ENCODE assay signal across 8 mouse cellular contexts in genomic region chr4:59625676-59625997, GRCm38 (mm10). TPM values are rescaled to one million over a fixed set of nuclear protein-coding genes. Genes with fewer than 3 reads are reported as not detected.
DNase-seq lines count a peak whose midpoint lies in the region; ATAC-seq and TF ChIP-seq lines count a peak whose summit lies in the region.

No protein-coding gene starts in this region.

- no peak for TF ChIP-seq POLR2A in kidney, adult 2 months (IDR thresholded peaks at IDR 0.05; ENCODE audit: low read depth, low read length)
- TF ChIP-seq POLR2A in bone marrow, adult 2 months (IDR thresholded peaks at IDR 0.05; ENCODE audit: borderline replicate concordance, control insufficient read depth, low read depth, low read length), result no peak

- H3K9me3 ChIP-seq in hindbrain, embryonic 12.5 days (replicated peaks), result no peaks in the 10 kb centered on the region
- H3K9me3 ChIP-seq in midbrain, embryonic 13.5 days, result no peaks in the 10 kb centered on the region

- TF ChIP-seq CTCF in kidney, adult 2 months (conservative IDR thresholded peaks at IDR 0.05; ENCODE audit: insufficient read depth, insufficient read length, low read depth, low read length), result no peak
- TF ChIP-seq CTCF in bone marrow, adult 2 months (IDR thresholded peaks at IDR 0.05; ENCODE audit: control insufficient read depth, insufficient read depth, low read length), result no peak

- H3K27me3 ChIP-seq in kidney, adult 2 months (replicated peaks; ENCODE audit: control insufficient read depth, insufficient read depth, low read length), result no peaks in the 10 kb centered on the region
- H3K27me3 ChIP-seq in hindbrain, embryonic 12.5 days, result no peaks in the 10 kb centered on the region
- H3K27me3 ChIP-seq in midbrain, embryonic 13.5 days, result no peaks in the 10 kb centered on the region

- 1% methylated on average over 18 of the region's 18 CpGs for WGBS in kidney, adult 2 months
- WGBS in bone marrow, adult 2 months, result 3% methylated on average over 18 of the region's 18 CpGs
- under 1% methylated on average over 18 of the region's 18 CpGs for WGBS in hindbrain, embryonic 12.5 days
- WGBS in midbrain, embryonic 13.5 days, result 2% methylated on average over 18 of the region's 18 CpGs

- H3K9ac ChIP-seq in hindbrain, embryonic 12.5 days, result peak overlapping the region; percentile 93
- peak overlapping the region; percentile 96 for H3K9ac ChIP-seq in midbrain, embryonic 13.5 days (replicated peaks)

- ATAC-seq in hindbrain, embryonic 12.5 days (ENCODE audit: low FRiP score), result peak; percentile 78
- no peak for ATAC-seq in midbrain, embryonic 13.5 days

- H3K4me1 ChIP-seq in kidney, adult 2 months (ENCODE audit: control insufficient read depth, insufficient read depth, low read length), result peaks cover 3% of the 10 kb centered on the region; the same call in 1 of the 2 replicates
- no peaks in the 10 kb centered on the region for H3K4me1 ChIP-seq in bone marrow, adult 2 months (ENCODE audit: control insufficient read depth, insufficient read depth, low read length)
- peaks cover 22% of the 10 kb centered on the region for H3K4me1 ChIP-seq in hindbrain, embryonic 12.5 days
- H3K4me1 ChIP-seq in midbrain, embryonic 13.5 days (replicated peaks), result peaks cover 35% of the 10 kb centered on the region

- H3K36me3 ChIP-seq in kidney, adult 2 months (ENCODE audit: control insufficient read depth, insufficient read depth, low read length), result no peaks in the 10 kb centered on the region
- H3K36me3 ChIP-seq in hindbrain, embryonic 12.5 days, result no peaks in the 10 kb centered on the region
- H3K36me3 ChIP-seq in midbrain, embryonic 13.5 days, result no peaks in the 10 kb centered on the region; the same call in 1 of the 2 replicates

- H3K27ac ChIP-seq in kidney, adult 2 months (ENCODE audit: insufficient read depth, low read depth, low read length), result peak overlapping the region; percentile 44
- H3K27ac ChIP-seq in bone marrow, adult 2 months (ENCODE audit: control insufficient read depth, insufficient read depth, low read depth, low read length, poor library complexity), result peak overlapping the region; percentile 72
- peak overlapping the region; percentile 77 for H3K27ac ChIP-seq in hindbrain, embryonic 12.5 days
- H3K27ac ChIP-seq in midbrain, embryonic 13.5 days, result peak overlapping the region; percentile 95

- no peak for DNase-seq in kidney, adult 2 months
- no peak for DNase-seq in kidney, adult 9 months
- no peak for DNase-seq in urinary bladder, postnatal 36 days (ENCODE audit: low spot score in 2 of 2)
- no peak for DNase-seq in layer of hippocampus, postnatal 10 days (ENCODE audit: low spot score in 2 of 2)
- DNase-seq in ovary, postnatal 10 days (ENCODE audit: low spot score), result no peak

- peak overlapping the region; percentile 70 for H3K4me3 ChIP-seq in kidney, adult 2 months (ENCODE audit: insufficient read depth, low read depth, low read length)
- H3K4me3 ChIP-seq in bone marrow, adult 2 months (replicated peaks; ENCODE audit: control insufficient read depth, low read depth, low read length), result peak overlapping the region; percentile 91
- peak overlapping the region; percentile 97 for H3K4me3 ChIP-seq in hindbrain, embryonic 12.5 days
- peak overlapping the region; percentile 93 for H3K4me3 ChIP-seq in midbrain, embryonic 13.5 days (replicated peaks)

- H3K4me2 ChIP-seq in hindbrain, embryonic 12.5 days (replicated peaks), result peak overlapping the region; percentile 58
- H3K4me2 ChIP-seq in midbrain, embryonic 13.5 days (replicated peaks), result peak overlapping the region; percentile 75

RNA-seq across cellular contexts. Expression of gene E130308A19Rik, which starts 0.4 kb away (rescaled TPM):
- 9.6 and 10.8 TPM in 2 replicates for polyA plus RNA-seq in kidney, adult 2 months (2012; rRNA removed)
- 3.7 and 6.5 TPM in 2 replicates for polyA plus RNA-seq in bone marrow, adult 2 months (2011; ENCODE audit: insufficient read depth, insufficient read length, low replicate concordance, missing spikeins)
- polyA plus RNA-seq in hindbrain, embryonic 12.5 days (2016; fragmentation: Nextera tagmentation; extraction: Ambion mirVana), result 71.1 and 73.1 TPM in 2 replicates
- polyA plus RNA-seq in midbrain, embryonic 13.5 days (2015; fragmentation: Nextera tagmentation; extraction: Ambion mirVana), result 58.4 and 62.6 TPM in 2 replicates
- total RNA-seq in layer of hippocampus, postnatal 10 days (2021), result 10 to 100 TPM; 10.1 TPM

RNA-seq across cellular contexts. Expression of gene Hsdl2, which starts 44.3 kb away (rescaled TPM):
- polyA plus RNA-seq in kidney, adult 2 months (2012; rRNA removed), result 21.0 and 27.8 TPM in 2 replicates
- polyA plus RNA-seq in bone marrow, adult 2 months (2011; ENCODE audit: insufficient read depth, insufficient read length, low replicate concordance, missing spikeins), result 7.7 and 15.2 TPM in 2 replicates
- 37.8 and 41.8 TPM in 2 replicates for polyA plus RNA-seq in hindbrain, embryonic 12.5 days (2016; fragmentation: Nextera tagmentation; extraction: Ambion mirVana)
- polyA plus RNA-seq in midbrain, embryonic 13.5 days (2015; fragmentation: Nextera tagmentation; extraction: Ambion mirVana), result 29.4 and 31.6 TPM in 2 replicates
- total RNA-seq in layer of hippocampus, postnatal 10 days (2021), result 10 to 100 TPM; 27.9 to 29.5 TPM

Comparison
In these comparisons a context has a peak if more than half of its experiments do, and no peak if none do; other contexts are left out.
1. H3K27ac ChIP-seq: peak in every context shown above with its lines; median percentile 95 in midbrain, embryonic 13.5 days; 77 in hindbrain, embryonic 12.5 days; 72 in bone marrow, adult 2 months; 44 in kidney, adult 2 months.